10 mouse cellular contexts compared by ENCODE assay signal in genomic region chr7:44820525-44820924, GRCm38 (mm10). TPM values are rescaled to one million over a fixed set of nuclear protein-coding genes. Genes with fewer than 3 reads are reported as not detected.
DNase-seq lines count a peak whose midpoint lies in the region; ATAC-seq and TF ChIP-seq lines count a peak whose summit lies in the region.
"Had no signal": no experiment of that assay in that cellular context is flagged by ENCODE, and none has a peak within 500 bp of the region (broad histone marks: within the 10 kb centered on the region; RNA-seq: fewer than 3 reads in every experiment).

No protein-coding gene starts in this region.

- no peaks in the 10 kb centered on the region for H3K36me3 ChIP-seq in intestine, embryonic 14.5 days (ENCODE audit: control insufficient read depth, insufficient read depth, low read length)
- no peaks in the 10 kb centered on the region for H3K36me3 ChIP-seq in intestine, embryonic 16.5 days (ENCODE audit: control insufficient read depth, insufficient read depth, low read length)
- H3K36me3 ChIP-seq in limb, embryonic 14.5 days (ENCODE audit: control insufficient read depth, insufficient read depth, low read length): peaks cover 10% of the 10 kb centered on the region
- no peaks in the 10 kb centered on the region for H3K36me3 ChIP-seq in stomach, embryonic 16.5 days (ENCODE audit: control insufficient read depth, insufficient read depth, low read length)
- H3K36me3 ChIP-seq: embryonic facial prominence, embryonic 15.5 days had no signal

- H3K4me2 ChIP-seq in intestine, embryonic 14.5 days (ENCODE audit: low read length): no peak overlapping the region
- no peak overlapping the region for H3K4me2 ChIP-seq in intestine, embryonic 16.5 days (ENCODE audit: low read depth, low read length)
- no peak overlapping the region for H3K4me2 ChIP-seq in limb, embryonic 14.5 days (replicated peaks; ENCODE audit: low read depth, low read length, severe bottlenecking)
- no peak overlapping the region for H3K4me2 ChIP-seq in stomach, embryonic 16.5 days (ENCODE audit: low read depth, low read length)
- H3K4me2 ChIP-seq: embryonic facial prominence, embryonic 15.5 days had no signal

- H3K9me3 ChIP-seq in intestine, embryonic 14.5 days (ENCODE audit: control insufficient read depth, low read length): no peaks in the 10 kb centered on the region
- no peaks in the 10 kb centered on the region for H3K9me3 ChIP-seq in intestine, embryonic 16.5 days (ENCODE audit: control insufficient read depth, low read length)
- no peaks in the 10 kb centered on the region for H3K9me3 ChIP-seq in limb, embryonic 14.5 days (ENCODE audit: control insufficient read depth, low read length)
- no peaks in the 10 kb centered on the region for H3K9me3 ChIP-seq in stomach, embryonic 16.5 days (replicated peaks; ENCODE audit: control insufficient read depth, low read length)
- H3K9me3 ChIP-seq: embryonic facial prominence, embryonic 15.5 days had no signal

- no peak for ATAC-seq in intestine, embryonic 14.5 days (replicated peaks; ENCODE audit: low FRiP score, low TSS enrichment, low read depth)
- ATAC-seq in intestine, embryonic 16.5 days: no peak
- no peak for ATAC-seq in limb, embryonic 14.5 days (ENCODE audit: low FRiP score, low read depth)
- no peak for ATAC-seq in stomach, embryonic 16.5 days (ENCODE audit: insufficient read depth, low FRiP score)

- WGBS in intestine, embryonic 14.5 days: 83% methylated on average over 3 of the region's 3 CpGs
- 67% methylated on average over 3 of the region's 3 CpGs for WGBS in intestine, embryonic 16.5 days
- WGBS in limb, embryonic 14.5 days: 86% methylated on average over 3 of the region's 3 CpGs
- WGBS in stomach, embryonic 16.5 days: 67% methylated on average over 3 of the region's 3 CpGs

- peak; percentile 44 for DNase-seq in intestine, embryonic 14.5 days (ENCODE audit: low spot score)
- DNase-seq in thymus, postnatal 4 days: peak; percentile 3
- no peak for DNase-seq in thymus, postnatal 0 days (ENCODE audit: low spot score)
- DNase-seq in limb, embryonic 14.5 days (ENCODE audit: low spot score): no peak
- DNase-seq in layer of hippocampus, postnatal 36 days: no peak
- DNase-seq: adrenal gland, adult 8-10 months; right cerebral cortex, adult 18-20 months had no signal

- H3K27me3 ChIP-seq in intestine, embryonic 14.5 days (replicated peaks; ENCODE audit: control insufficient read depth, insufficient read depth, low read length): no peaks in the 10 kb centered on the region
- no peaks in the 10 kb centered on the region for H3K27me3 ChIP-seq in intestine, embryonic 16.5 days (replicated peaks; ENCODE audit: control insufficient read depth, insufficient read depth, low read length)
- H3K27me3 ChIP-seq in limb, embryonic 14.5 days (ENCODE audit: control insufficient read depth, insufficient read depth, low read length): no peaks in the 10 kb centered on the region
- H3K27me3 ChIP-seq in stomach, embryonic 16.5 days (ENCODE audit: control insufficient read depth, insufficient read depth, low read length): no peaks in the 10 kb centered on the region
- H3K27me3 ChIP-seq: embryonic facial prominence, embryonic 15.5 days had no signal

- peaks cover 27% of the 10 kb centered on the region for H3K4me1 ChIP-seq in intestine, embryonic 14.5 days (replicated peaks; ENCODE audit: control insufficient read depth, insufficient read depth, low read length)
- H3K4me1 ChIP-seq in intestine, embryonic 16.5 days (ENCODE audit: control insufficient read depth, insufficient read depth, low read length): peaks cover 42% of the 10 kb centered on the region
- peaks cover 24% of the 10 kb centered on the region for H3K4me1 ChIP-seq in limb, embryonic 14.5 days (ENCODE audit: control insufficient read depth, insufficient read depth, low read length)
- H3K4me1 ChIP-seq in stomach, embryonic 16.5 days (ENCODE audit: control insufficient read depth, insufficient read depth, low read length): peaks cover 46% of the 10 kb centered on the region

- no peak overlapping the region for H3K4me3 ChIP-seq in intestine, embryonic 14.5 days (ENCODE audit: low read depth, low read length)
- H3K4me3 ChIP-seq in intestine, embryonic 16.5 days (ENCODE audit: low read length): no peak overlapping the region
- no peak overlapping the region for H3K4me3 ChIP-seq in limb, embryonic 14.5 days (replicated peaks; ENCODE audit: low read length)
- no peak overlapping the region for H3K4me3 ChIP-seq in stomach, embryonic 16.5 days (replicated peaks; ENCODE audit: low read length)
- H3K4me3 ChIP-seq: embryonic facial prominence, embryonic 15.5 days had no signal

- H3K27ac ChIP-seq in intestine, embryonic 14.5 days (ENCODE audit: low read depth): no peak overlapping the region
- H3K27ac ChIP-seq in intestine, embryonic 16.5 days (ENCODE audit: low read length): no peak overlapping the region
- H3K27ac ChIP-seq in limb, embryonic 14.5 days (replicated peaks; ENCODE audit: low read depth, low read length): no peak overlapping the region
- no peak overlapping the region for H3K27ac ChIP-seq in stomach, embryonic 16.5 days (ENCODE audit: low read length)

- no peak for TF ChIP-seq POLR2A in limb, embryonic 14.5 days (IDR thresholded peaks at IDR 0.05; ENCODE audit: borderline replicate concordance, extremely low read depth, insufficient read depth, insufficient read length)

- H3K9ac ChIP-seq in intestine, embryonic 14.5 days (ENCODE audit: low read length): no peak overlapping the region
- no peak overlapping the region for H3K9ac ChIP-seq in intestine, embryonic 16.5 days (ENCODE audit: low read depth, low read length)
- 0 out of 2 replicates have a peak overlapping the region, but pooled peaks have one; percentile 2 for H3K9ac ChIP-seq in limb, embryonic 14.5 days (ENCODE audit: low read depth, low read length, severe bottlenecking)
- 0 out of 2 replicates have a peak overlapping the region, but pooled peaks have one; percentile 7 for H3K9ac ChIP-seq in stomach, embryonic 16.5 days (ENCODE audit: low read length)
- H3K9ac ChIP-seq: embryonic facial prominence, embryonic 15.5 days had no signal

RNA-seq across cellular contexts. Expression of gene Atf5, which starts 4.1 kb away (rescaled TPM):
- polyA plus RNA-seq in intestine, embryonic 14.5 days (2014; fragmentation: Nextera tagmentation; extraction: Ambion mirVana): 2.4 and 3.0 TPM in 2 replicates
- 4.9 and 5.5 TPM in 2 replicates for polyA plus RNA-seq in intestine, embryonic 16.5 days (2015; fragmentation: Nextera tagmentation; extraction: Ambion mirVana)
- polyA plus RNA-seq in thymus, postnatal 0 days (2015; fragmentation: Nextera tagmentation; extraction: Ambion mirVana): 3.4 and 3.7 TPM in 2 replicates
- 47.9 and 69.8 TPM in 2 replicates for polyA plus RNA-seq in limb, embryonic 14.5 days (2012; rRNA removed)
- 3.1 and 3.7 TPM in 2 replicates for polyA plus RNA-seq in limb, embryonic 14.5 days (2014; fragmentation: Nextera tagmentation; extraction: Ambion mirVana)
- polyA plus RNA-seq in stomach, embryonic 16.5 days (2015; fragmentation: Nextera tagmentation; extraction: Ambion mirVana): 3.8 and 4.6 TPM in 2 replicates
- total RNA-seq in layer of hippocampus, postnatal 36 days (2021): 10 to 100 TPM; 26.3 to 28.9 TPM

RNA-seq across cellular contexts. Expression of gene Il4i1, which starts 4.3 kb away (rescaled TPM):
- polyA plus RNA-seq in intestine, embryonic 14.5 days (2014; fragmentation: Nextera tagmentation; extraction: Ambion mirVana): 2.0 TPM in 2 replicates
- polyA plus RNA-seq in intestine, embryonic 16.5 days (2015; fragmentation: Nextera tagmentation; extraction: Ambion mirVana): 1.5 and 1.8 TPM in 2 replicates
- polyA plus RNA-seq in thymus, postnatal 0 days (2015; fragmentation: Nextera tagmentation; extraction: Ambion mirVana): 23.6 and 28.0 TPM in 2 replicates
- polyA plus RNA-seq in limb, embryonic 14.5 days (2012; rRNA removed): 0.87 and 1.0 TPM in 2 replicates
- 1.6 and 2.5 TPM in 2 replicates for polyA plus RNA-seq in limb, embryonic 14.5 days (2014; fragmentation: Nextera tagmentation; extraction: Ambion mirVana)
- 0.88 and 1.3 TPM in 2 replicates for polyA plus RNA-seq in stomach, embryonic 16.5 days (2015; fragmentation: Nextera tagmentation; extraction: Ambion mirVana)
- total RNA-seq in layer of hippocampus, postnatal 36 days (2021): 1 to 10 TPM; 1.1 to 2.5 TPM

RNA-seq across cellular contexts. Expression of gene Nup62, which starts 4.6 kb away (rescaled TPM):
- polyA plus RNA-seq in intestine, embryonic 14.5 days (2014; fragmentation: Nextera tagmentation; extraction: Ambion mirVana): 65.8 and 68.8 TPM in 2 replicates
- polyA plus RNA-seq in intestine, embryonic 16.5 days (2015; fragmentation: Nextera tagmentation; extraction: Ambion mirVana): 78.7 and 87.8 TPM in 2 replicates
- polyA plus RNA-seq in thymus, postnatal 0 days (2015; fragmentation: Nextera tagmentation; extraction: Ambion mirVana): 88.1 and 109 TPM in 2 replicates
- polyA plus RNA-seq in limb, embryonic 14.5 days (2012; rRNA removed): 92.5 and 133 TPM in 2 replicates
- 53.0 and 53.9 TPM in 2 replicates for polyA plus RNA-seq in limb, embryonic 14.5 days (2014; fragmentation: Nextera tagmentation; extraction: Ambion mirVana)
- polyA plus RNA-seq in stomach, embryonic 16.5 days (2015; fragmentation: Nextera tagmentation; extraction: Ambion mirVana): 73.8 and 83.1 TPM in 2 replicates
- 10 to 100 TPM; 29.7 to 30.6 TPM for total RNA-seq in layer of hippocampus, postnatal 36 days (2021)

RNA-seq across cellular contexts. Expression of gene Akt1s1, which starts 28.3 kb away (rescaled TPM):
- 63.7 and 68.0 TPM in 2 replicates for polyA plus RNA-seq in intestine, embryonic 14.5 days (2014; fragmentation: Nextera tagmentation; extraction: Ambion mirVana)
- 105 and 107 TPM in 2 replicates for polyA plus RNA-seq in intestine, embryonic 16.5 days (2015; fragmentation: Nextera tagmentation; extraction: Ambion mirVana)
- 47.3 and 49.2 TPM in 2 replicates for polyA plus RNA-seq in thymus, postnatal 0 days (2015; fragmentation: Nextera tagmentation; extraction: Ambion mirVana)
- 179 and 270 TPM in 2 replicates for polyA plus RNA-seq in limb, embryonic 14.5 days (2012; rRNA removed)
- polyA plus RNA-seq in limb, embryonic 14.5 days (2014; fragmentation: Nextera tagmentation; extraction: Ambion mirVana): 66.1 and 70.5 TPM in 2 replicates
- polyA plus RNA-seq in stomach, embryonic 16.5 days (2015; fragmentation: Nextera tagmentation; extraction: Ambion mirVana): 73.5 and 83.1 TPM in 2 replicates
- 10 to 100 TPM; 78.8 to 80.6 TPM for total RNA-seq in layer of hippocampus, postnatal 36 days (2021)

RNA-seq across cellular contexts. Expression of gene Tbc1d17, which starts 28.4 kb away (rescaled TPM):
- 72.4 and 74.8 TPM in 2 replicates for polyA plus RNA-seq in intestine, embryonic 14.5 days (2014; fragmentation: Nextera tagmentation; extraction: Ambion mirVana)
- 73.6 and 77.9 TPM in 2 replicates for polyA plus RNA-seq in intestine, embryonic 16.5 days (2015; fragmentation: Nextera tagmentation; extraction: Ambion mirVana)
- 56.5 and 60.3 TPM in 2 replicates for polyA plus RNA-seq in thymus, postnatal 0 days (2015; fragmentation: Nextera tagmentation; extraction: Ambion mirVana)
- 86.0 and 103 TPM in 2 replicates for polyA plus RNA-seq in limb, embryonic 14.5 days (2012; rRNA removed)
- 76.0 and 81.7 TPM in 2 replicates for polyA plus RNA-seq in limb, embryonic 14.5 days (2014; fragmentation: Nextera tagmentation; extraction: Ambion mirVana)
- polyA plus RNA-seq in stomach, embryonic 16.5 days (2015; fragmentation: Nextera tagmentation; extraction: Ambion mirVana): 71.7 and 74.1 TPM in 2 replicates
- 10 to 100 TPM; 63.7 to 64.6 TPM for total RNA-seq in layer of hippocampus, postnatal 36 days (2021)

Comparison
In these comparisons a context has a peak if more than half of its experiments do, and no peak if none do; other contexts are left out.
1. DNase-seq: peak in intestine, embryonic 14.5 days (single experiment) and thymus, postnatal 4 days (single experiment); none in thymus, postnatal 0 days (single experiment), limb, embryonic 14.5 days (single experiment) and layer of hippocampus, postnatal 36 days (0 of 2).
2. H3K9ac ChIP-seq: peak in limb, embryonic 14.5 days (single experiment) and stomach, embryonic 16.5 days (single experiment); none in intestine, embryonic 14.5 days (single experiment) and intestine, embryonic 16.5 days (single experiment).